Mouse (Mus musculus): ENCODE measurements at regions not wholly inside any gene's neighbourhood (a gene's known extent, or its start where the extent isn't known, plus 50 kb on each side); places are given as distances from the start of the nearest gene placed in this dataset.

- no peak for DNase-seq (ENCODE audit: low spot score in 2 of 2)
Observed at GRCm38 (mm10) chr13:94708786-94709185, 79.9 kb upstream of the Tbca start.

GRCm38 (mm10) chr13:94709691-94710573 is 78.8 kb upstream of the Tbca start:
- DNase-seq (ENCODE audit: low spot score in 2 of 2), result peak in 1 of 2 experiments; percentile 23

DNA sequence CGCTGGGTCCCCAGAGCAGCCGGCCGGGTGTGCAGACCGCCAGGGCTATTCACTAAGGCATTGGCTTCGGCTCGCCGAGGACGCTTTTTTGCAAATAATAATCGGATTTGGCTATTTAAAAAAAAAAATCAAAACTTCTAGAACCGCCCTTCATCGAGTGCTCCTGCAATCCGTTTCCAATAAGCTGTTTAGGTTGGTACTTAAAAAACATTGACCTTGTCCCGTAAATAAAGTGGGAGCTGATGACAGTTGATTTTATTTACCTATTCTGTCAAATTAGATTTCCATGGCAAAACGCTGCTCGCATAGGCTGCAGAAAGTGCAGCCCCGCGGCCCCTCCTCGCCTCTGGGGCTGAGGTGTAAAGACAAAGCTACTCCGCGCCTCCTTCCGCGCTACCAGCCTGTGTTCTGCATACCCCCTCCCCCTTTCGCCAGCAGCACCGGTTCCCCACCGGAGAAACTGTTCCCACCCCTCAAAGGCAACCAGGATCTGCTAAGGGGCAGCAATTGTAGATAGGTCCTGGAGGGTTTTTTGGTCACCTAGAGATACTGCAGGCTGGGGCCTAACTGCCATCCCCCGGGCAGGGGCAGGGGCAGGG is 78.0 kb upstream of the Tbca start:
- no peak for DNase-seq (ENCODE audit: low spot score in 2 of 2)

- DNase-seq (ENCODE audit: low spot score in 2 of 2), result no peak
Observed at GRCm38 (mm10) chr13:94713451-94713850, 75.3 kb upstream of the Tbca start.

- DNase-seq (ENCODE audit: low spot score in 2 of 2), result no peak
Observed at GRCm38 (mm10) chr13:94721625-94722024, 67.1 kb upstream of the Tbca start.

Measured in cerebellum, postnatal 4 days (tissue).